Mouse (Mus musculus) MEL (cell line): ENCODE measurements around the gene Emilin2. TPM values are rescaled to one million over a fixed set of nuclear protein-coding genes. Genes with fewer than 3 reads are reported as not detected.
"Not testable (repeated sequence)": the region's sequence is repeated elsewhere in the genome, so short reads cannot be mapped to it uniquely, and the experiment has no call there.

Experiments
- DNase-seq: peaks from one replicate; pipeline ENCODE4 v3.0.0; 2011; ENCODE audit warnings: low read depth, low spot score
- H3K27ac ChIP-seq: 2 replicates; pipeline ENCODE4 v1.5.1; 2012; ENCODE audit warnings: low read depth, mild to moderate bottlenecking, control low read depth, low read length, moderate library complexity; ENCODE audit not compliant: control insufficient read depth
- H3K27me3 ChIP-seq, 2 experiments: fragments of 150-350 bp in 1 of 2; sonication (generic) in 1 of 2; 2 replicates each; pipeline ENCODE4 v1.6.1; 2012; ENCODE audit warnings: low read length in 2 of 2, mild to moderate bottlenecking in 2 of 2, improper control_type of control experiment in 1 of 2, moderate library complexity in 1 of 2; ENCODE audit not compliant: insufficient read depth in 2 of 2, control insufficient read depth in 1 of 2
- H3K36me3 ChIP-seq, 2 experiments: 2 replicates each; pipeline ENCODE4 v1.6.1; 2012 to 2014; ENCODE audit warnings: low read length in 2 of 2, improper control_type of control experiment in 1 of 2, inconsistent platforms in 1 of 2, mild to moderate bottlenecking in 1 of 2; ENCODE audit not compliant: insufficient read depth in 2 of 2, control insufficient read depth in 1 of 2
- H3K4me1 ChIP-seq, 2 experiments: fragments of 150-350 bp in 1 of 2; sonication (generic) in 1 of 2; 2 replicates each; pipeline ENCODE4 v1.6.1; 2012; ENCODE audit warnings: low read length in 2 of 2, improper control_type of control experiment in 1 of 2, mild to moderate bottlenecking in 1 of 2; ENCODE audit not compliant: insufficient read depth in 2 of 2, control insufficient read depth in 1 of 2
- H3K4me3 ChIP-seq, 2 experiments: fragments of 150-350 bp in 1 of 2; sonication (generic) in 1 of 2; 2 replicates each; pipeline ENCODE4 v1.5.1; 2012; ENCODE audit warnings: low read depth in 2 of 2, low read length in 2 of 2, mild to moderate bottlenecking in 2 of 2, moderate library complexity in 2 of 2, control low read depth in 1 of 2, improper control_type of control experiment in 1 of 2; ENCODE audit not compliant: control insufficient read depth in 1 of 2, insufficient read depth in 1 of 2
- H3K79me2 ChIP-seq: 2 replicates; pipeline ENCODE4 v1.6.1; 2012; ENCODE audit warnings: mild to moderate bottlenecking, low read length, moderate library complexity; ENCODE audit not compliant: control insufficient read depth, poor library complexity, insufficient read depth
- H3K9ac ChIP-seq: 2 replicates; pipeline ENCODE4 v1.6.1; 2012; ENCODE audit warnings: low read depth, mild to moderate bottlenecking, control low read depth, low read length, moderate library complexity; ENCODE audit not compliant: control insufficient read depth, poor library complexity, severe bottlenecking
- H3K9me3 ChIP-seq: fragments of 150-350 bp; sonication (generic); replicated peaks from 2 replicates; pipeline ENCODE4 v1.6.1; 2012; ENCODE audit warnings: mild to moderate bottlenecking, low read length, improper control_type of control experiment, moderate library complexity; ENCODE audit not compliant: insufficient read depth
- GABPA ChIP-seq: IDR thresholded peaks from 2 replicates; pipeline ENCODE4 v1.6.1; 2012; ENCODE audit warnings: low read depth, mild to moderate bottlenecking, inconsistent platforms, low read length, improper control_type of control experiment, moderate library complexity
- HCFC1 ChIP-seq: IDR thresholded peaks from 2 replicates; pipeline ENCODE4 v1.6.1; 2012; ENCODE audit warnings: low read depth, mild to moderate bottlenecking, inconsistent platforms, low read length, improper control_type of control experiment, moderate library complexity
- MAFK ChIP-seq: IDR thresholded peaks from 2 replicates; pipeline ENCODE4 v1.6.1; 2011; ENCODE audit warnings: low read depth, mild to moderate bottlenecking, low read length, improper control_type of control experiment, borderline replicate concordance
- MAZ ChIP-seq: IDR thresholded peaks from 2 replicates; pipeline ENCODE4 v1.6.1; 2012; ENCODE audit warnings: low read depth, mild to moderate bottlenecking, inconsistent platforms, low read length, improper control_type of control experiment
- MEF2A ChIP-seq: IDR thresholded peaks from 2 replicates; pipeline ENCODE4 v1.6.1; 2014; ENCODE audit warnings: low read depth, mild to moderate bottlenecking, inconsistent platforms, low read length, improper control_type of control experiment; ENCODE audit not compliant: poor library complexity, insufficient replicate concordance, severe bottlenecking; ENCODE audit errors: extremely low read depth
- MYC ChIP-seq: IDR thresholded peaks from 2 replicates; pipeline ENCODE4 v1.6.1; 2011; ENCODE audit warnings: low read depth, mild to moderate bottlenecking, low read length, improper control_type of control experiment, moderate library complexity
- POLR2AphosphoS2 ChIP-seq: IDR thresholded peaks from 2 replicates; pipeline ENCODE4 v1.6.1; 2011; ENCODE audit warnings: low read length, improper control_type of control experiment
- RCOR1 ChIP-seq: IDR thresholded peaks from 2 replicates; pipeline ENCODE4 v1.6.1; 2012; ENCODE audit warnings: low read depth, mild to moderate bottlenecking, inconsistent platforms, low read length, improper control_type of control experiment
- USF1 ChIP-seq: IDR thresholded peaks from 2 replicates; pipeline ENCODE4 v1.6.1; 2014; ENCODE audit warnings: low read depth, mild to moderate bottlenecking, inconsistent platforms, low read length, improper control_type of control experiment, moderate library complexity
- ZC3H11A ChIP-seq: IDR thresholded peaks from 2 replicates; pipeline ENCODE4 v1.6.1; 2012; ENCODE audit warnings: low read depth, mild to moderate bottlenecking, inconsistent platforms, low read length, improper control_type of control experiment
- ZKSCAN1 ChIP-seq: IDR thresholded peaks from 2 replicates; pipeline ENCODE4 v1.6.1; 2012; ENCODE audit warnings: low read depth, mild to moderate bottlenecking, inconsistent platforms, low read length, improper control_type of control experiment, moderate library complexity
- ZNF384 ChIP-seq: IDR thresholded peaks from 2 replicates; pipeline ENCODE4 v1.6.1; 2012; ENCODE audit warnings: low read depth, mild to moderate bottlenecking, inconsistent platforms, low read length, improper control_type of control experiment
- polyA plus RNA-seq, 2 experiments: library from polyadenylated mRNA; stranded (reverse) in 1 of 2; unstranded in 1 of 2; fragments of >175 nt in 1 of 2; fragments of >200 nt in 1 of 2; gene quantifications; 2 replicates each; pipeline versions ENCODE4 v1.2.1 to v1.2.4; 2012; ENCODE audit warnings: low replicate concordance in 2 of 2, low read depth in 1 of 2; ENCODE audit not compliant: insufficient read length in 2 of 2, insufficient read depth in 1 of 2, missing spikeins in 1 of 2
- total RNA-seq: library from RNA; depleted of rRNA; stranded (reverse); fragments of 300-350 nt; gene quantifications from 2 replicates; pipeline ENCODE4 v1.2.3, GENCODE M21; 2012

Gene Emilin2
- total and polyA plus RNA-seq, 3 experiments = 37.4 to 95.5 (median 92.6) TPM

DNA sequence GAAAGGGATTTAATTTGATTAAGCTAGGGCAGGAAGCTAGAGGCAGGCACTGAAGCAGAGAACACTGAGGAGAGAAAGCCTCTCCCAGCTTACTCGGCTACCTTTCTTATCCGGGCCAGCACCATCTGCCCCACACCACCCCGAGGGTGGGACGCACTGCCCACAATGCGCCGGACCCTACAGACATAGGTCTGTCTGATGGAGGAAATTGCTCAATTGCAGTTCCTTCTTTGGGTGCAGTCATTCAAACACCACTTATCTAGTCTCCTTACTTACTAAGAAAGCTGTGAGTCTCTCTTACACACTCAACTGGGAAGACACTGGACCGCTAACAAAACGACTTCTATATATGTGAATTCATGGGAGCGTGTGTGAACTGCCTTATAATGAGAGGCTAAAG lies 25.8 kb upstream of the Emilin2 start:
- Histone ChIP-seq H3K79me2 (no peaks in the 10 kb centered on the region), H3K27me3 (no peaks in the 10 kb centered on the region), H3K36me3 (no peaks in the 10 kb centered on the region), H3K4me1 (no peaks in the 10 kb centered on the region), H3K4me3 (no peak overlapping the region), H3K9me3 (no peaks in the 10 kb centered on the region), H3K9ac (no peak overlapping the region), H3K27ac (no peak overlapping the region)
- no peak for DNase-seq
- TF ChIP-seq ZC3H11A (no peak), MEF2A (no peak), POLR2AphosphoS2 (no peak), USF1 (no peak), ZKSCAN1 (no peak), MYC (no peak), MAFK (no peak), ZNF384 (no peak), MAZ (no peak)

DNA sequence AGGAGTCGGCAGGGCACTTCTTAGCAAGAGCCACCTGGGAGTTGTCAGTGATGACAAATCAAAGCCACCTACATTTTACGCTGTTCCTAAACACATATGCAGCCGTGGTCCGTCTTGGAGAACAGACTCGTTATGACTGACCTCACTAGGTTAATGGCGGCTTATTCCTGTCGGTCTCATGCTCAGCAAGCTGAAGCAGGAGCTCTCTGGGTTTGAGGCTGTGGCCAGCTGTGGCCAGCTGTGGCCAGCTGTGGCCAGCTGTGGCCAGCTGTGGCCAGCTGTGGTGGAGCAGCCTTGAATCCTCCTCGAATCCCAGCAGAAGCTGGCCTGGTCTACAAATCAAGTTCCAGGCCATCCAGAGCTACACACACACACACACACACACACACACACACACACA lies 24.6 kb upstream of the Emilin2 start:
- H3K36me3 ChIP-seq = no peaks in the 10 kb centered on the region
- no peaks in the 10 kb centered on the region for H3K9me3 ChIP-seq
- TF ChIP-seq HCFC1 = no peak
- TF ChIP-seq, all 39 proteins: peak for 0
- H3K9ac ChIP-seq = no peak overlapping the region
- no peak overlapping the region for H3K4me3 ChIP-seq
- no peak for DNase-seq
- no peaks in the 10 kb centered on the region for H3K79me2 ChIP-seq
- H3K4me1 ChIP-seq = no peaks in the 10 kb centered on the region
- H3K27ac ChIP-seq = no peak overlapping the region
- no peaks in the 10 kb centered on the region; a peak in 1 of 4 replicates for H3K27me3 ChIP-seq

DNA sequence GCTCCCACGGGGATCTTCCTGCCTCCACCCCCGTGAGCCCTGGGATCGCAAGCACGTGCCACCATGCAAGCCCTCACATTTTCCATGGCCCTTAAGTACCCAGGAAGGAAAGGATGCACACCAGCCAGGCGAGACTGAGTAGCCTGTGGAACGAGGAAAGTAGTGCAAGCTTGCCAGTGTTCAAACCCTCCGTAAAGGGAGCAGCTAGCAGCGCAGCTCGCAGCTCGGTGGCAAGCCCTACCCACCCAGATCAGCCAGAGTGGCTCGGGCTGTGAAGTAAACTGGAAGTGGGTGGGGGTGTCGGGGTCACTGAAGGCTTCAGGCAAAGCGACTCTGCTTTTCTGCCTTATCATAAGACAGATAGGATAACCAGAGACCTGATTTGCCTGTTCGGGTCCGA lies 20.5 kb upstream of the Emilin2 start:
- Histone ChIP-seq H3K4me1 (no peaks in the 10 kb centered on the region), H3K27me3 (no peaks in the 10 kb centered on the region; a peak in 1 of 4 replicates), H3K36me3 (no peaks in the 10 kb centered on the region), H3K4me3 (no peak overlapping the region), H3K27ac (no peak overlapping the region), H3K9me3 (no peaks in the 10 kb centered on the region), H3K79me2 (no peaks in the 10 kb centered on the region), H3K9ac (no peak overlapping the region)
- TF ChIP-seq RCOR1 (peak; percentile 20; the same call in 1 of the 2 replicates), GABPA (no peak)
- DNase-seq = no peak

DNA sequence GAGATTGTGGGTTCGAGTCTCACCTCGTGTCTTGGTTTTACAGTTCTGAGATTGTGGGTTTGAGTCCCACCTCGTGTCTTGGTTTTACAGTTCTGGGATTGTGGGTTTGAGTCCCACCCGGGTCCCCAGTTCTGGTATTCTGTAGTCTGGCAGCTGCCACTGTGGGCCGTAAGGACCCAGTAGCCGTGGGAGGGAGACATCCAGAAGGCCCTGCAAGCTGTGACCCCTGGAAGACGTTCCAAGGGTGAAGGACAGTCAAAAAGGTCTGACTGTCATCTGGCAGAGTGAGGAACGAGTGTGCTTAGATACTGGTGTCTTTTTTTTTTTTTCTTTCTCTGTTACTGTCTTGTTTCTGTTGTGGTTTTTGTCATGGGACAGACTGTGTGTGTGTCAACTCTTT lies 9.0 kb upstream of the Emilin2 start:
- not testable (repeated sequence) for H3K9ac ChIP-seq, H3K79me2 ChIP-seq, H3K4me1 ChIP-seq, H3K9me3 ChIP-seq, H3K27me3 ChIP-seq, H3K4me3 ChIP-seq, H3K27ac ChIP-seq, DNase-seq, H3K36me3 ChIP-seq
